Mouse (Mus musculus) monocyte, adult 59 days (primary cell): Measurements from ENCODE around the gene Ankmy2. TPM values are rescaled to one million over a fixed set of nuclear protein-coding genes. Genes with fewer than 3 reads are reported as not detected.

Source experiments
- total RNA-seq, 2 experiments: library from RNA; stranded (reverse); gene quantifications; one replicate each; pipeline ENCODE4 v1.2.4; 2023

Gene Ankmy2
- 10 to 100 TPM; 19.9 to 20.0 TPM for total RNA-seq

DNA sequence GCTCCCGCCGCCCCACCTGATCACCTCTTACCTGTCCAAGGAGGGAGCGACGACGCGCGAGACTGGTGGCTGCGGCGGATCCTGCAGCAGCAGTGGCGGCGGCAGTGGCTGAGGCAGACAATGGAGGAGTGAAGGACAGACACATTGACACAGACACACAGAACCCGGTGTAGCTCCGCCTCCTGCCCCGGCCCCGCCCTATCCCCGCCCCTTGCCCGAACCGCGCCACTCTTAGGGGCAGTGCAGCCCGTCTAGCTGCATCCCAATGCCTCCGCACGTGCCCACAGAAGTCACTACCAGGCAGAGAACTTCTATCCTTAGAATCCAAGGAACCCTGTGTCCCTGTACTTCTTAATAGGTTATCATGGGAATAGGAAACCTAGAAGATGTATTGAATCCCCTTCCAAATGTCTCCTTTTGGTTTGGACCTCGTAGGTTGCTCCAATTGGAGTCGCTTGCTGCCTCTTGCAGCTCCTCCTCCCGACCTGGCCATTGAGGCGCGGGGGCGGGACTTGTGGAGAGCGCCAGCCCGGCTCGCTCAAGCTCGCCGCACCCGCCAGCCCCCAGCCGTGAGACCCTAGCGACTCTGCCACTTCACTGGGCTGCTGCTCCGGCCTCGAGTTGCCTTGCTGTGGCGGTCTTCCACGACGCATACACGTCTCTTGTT, at the start of gene Ankmy2:
TSS of gene Ankmy2 (plus strand) at position 478 of the 667 bp plus-strand sequence.

GRCm38 (mm10) chr12:36157638-36158308, 859 bp downstream of the Ankmy2 start, which contains the start of gene Bzw2:
Gene Bzw2 (minus strand): TSS chr12:36158080.

Other genes starting within 250 kb of the Ankmy2 start
- not detected for gene Agr3, start 231.5 kb upstream of the Ankmy2 start, total RNA-seq
- gene Agr2, start 164.2 kb upstream of the Ankmy2 start, total RNA-seq: not detected
- 100 to 1,000 TPM; 154 to 161 TPM for gene Tspan13, start 114.6 kb upstream of the Ankmy2 start, total RNA-seq
- gene Bzw2, start 966 bp downstream of the Ankmy2 start, total RNA-seq: 10 to 100 TPM; 58.4 to 62.0 TPM
- gene Lrrc72, start 96.3 kb downstream of the Ankmy2 start, total RNA-seq: not detected
- not detected for gene Sostdc1, start 157.0 kb downstream of the Ankmy2 start, total RNA-seq
- gene Ispd, start 224.3 kb downstream of the Ankmy2 start, total RNA-seq: 1 to 10 TPM; 1.4 to 1.6 TPM
- gene D630036H23Rik, start 225.1 kb downstream of the Ankmy2 start, total RNA-seq: not detected